Mouse (Mus musculus) limb, embryonic 14.5 days (tissue): ENCODE measurements around the gene Lasp1. TPM values are rescaled to one million over a fixed set of nuclear protein-coding genes. Genes with fewer than 3 reads are reported as not detected.

ENCODE experiments used
- ATAC-seq: fragments of 200-750 bp; cut with Nextera tagmentation; 2 replicates; pipeline ENCODE4 v1.8.0; 2017; ENCODE audit warnings: low read depth, moderate number of reproducible peaks, moderate TSS enrichment; ENCODE audit not compliant: low FRiP score
- DNase-seq: peaks from one replicate; pipeline ENCODE4 v3.0.0-alpha.2; 2015; ENCODE audit warnings: low spot score
- H3K27ac ChIP-seq: fragments of 300-500 bp; sonication (generic); replicated peaks from 2 replicates; pipeline ENCODE4 v1.5.1; 2014; ENCODE audit warnings: low read depth, mild to moderate bottlenecking, low read length, moderate library complexity, mixed read lengths
- H3K27me3 ChIP-seq: fragments of 300-500 bp; sonication (generic); 2 replicates; pipeline ENCODE4 v1.6.1; 2014; ENCODE audit warnings: low read length, mixed read lengths; ENCODE audit not compliant: control insufficient read depth, insufficient read depth
- H3K36me3 ChIP-seq: fragments of 300-500 bp; sonication (generic); 2 replicates; pipeline ENCODE4 v1.6.1; 2014; ENCODE audit warnings: mild to moderate bottlenecking, low read length, moderate library complexity, mixed read lengths; ENCODE audit not compliant: control insufficient read depth, insufficient read depth
- H3K4me1 ChIP-seq: fragments of 300-500 bp; sonication (generic); 2 replicates; pipeline ENCODE4 v1.6.1; 2014; ENCODE audit warnings: antibody characterized with exemption, low read length, mixed read lengths; ENCODE audit not compliant: control insufficient read depth, insufficient read depth
- H3K4me2 ChIP-seq: fragments of 300-500 bp; sonication (generic); replicated peaks from 2 replicates; pipeline ENCODE4 v1.6.1; 2014; ENCODE audit warnings: low read depth, mild to moderate bottlenecking, low read length, moderate library complexity; ENCODE audit not compliant: severe bottlenecking
- H3K4me3 ChIP-seq: fragments of 300-500 bp; sonication (generic); replicated peaks from 2 replicates; pipeline ENCODE4 v1.5.1; 2014; ENCODE audit warnings: low read length
- H3K9ac ChIP-seq: fragments of 300-500 bp; sonication (generic); 2 replicates; pipeline ENCODE4 v1.6.1; 2014; ENCODE audit warnings: mild to moderate bottlenecking, low read depth, low read length, moderate library complexity; ENCODE audit not compliant: severe bottlenecking
- H3K9me3 ChIP-seq: fragments of 300-500 bp; sonication (generic); 2 replicates; pipeline ENCODE4 v1.6.1; 2016; ENCODE audit warnings: low read length; ENCODE audit not compliant: control insufficient read depth
- POLR2A ChIP-seq: fragments of 200-500 bp; IDR thresholded peaks from 2 replicates; pipeline ENCODE4 v1.8.0; 2012; ENCODE audit warnings: inconsistent platforms, mild to moderate bottlenecking, moderate library complexity, borderline replicate concordance; ENCODE audit not compliant: insufficient read depth, insufficient read length; ENCODE audit errors: extremely low read depth
- WGBS: fragments of 180-500 bp; shearing (Covaris S2); extraction: QIAGEN DNeasy Blood & Tissue Kit; methylation state at CpG from one replicate; pipeline ENCODE4 v1.1.7; 2014; 5-methylcytosine and 5-hydroxymethylcytosine counted together
- polyA plus RNA-seq, 2 experiments: library from polyadenylated mRNA; depleted of rRNA in 1 of 2; stranded (reverse) in 1 of 2; unstranded in 1 of 2; fragments of >200 nt; fragmentation: Nextera tagmentation in 1 of 2; extraction: Ambion mirVana in 1 of 2; gene quantifications; 2 replicates each; pipeline versions ENCODE4 v1.2.1 to v1.2.3; 2012 to 2014

The Lasp1 gene
- polyA plus RNA-seq, 2 experiments, result 95.7 to 105 TPM

DNA sequence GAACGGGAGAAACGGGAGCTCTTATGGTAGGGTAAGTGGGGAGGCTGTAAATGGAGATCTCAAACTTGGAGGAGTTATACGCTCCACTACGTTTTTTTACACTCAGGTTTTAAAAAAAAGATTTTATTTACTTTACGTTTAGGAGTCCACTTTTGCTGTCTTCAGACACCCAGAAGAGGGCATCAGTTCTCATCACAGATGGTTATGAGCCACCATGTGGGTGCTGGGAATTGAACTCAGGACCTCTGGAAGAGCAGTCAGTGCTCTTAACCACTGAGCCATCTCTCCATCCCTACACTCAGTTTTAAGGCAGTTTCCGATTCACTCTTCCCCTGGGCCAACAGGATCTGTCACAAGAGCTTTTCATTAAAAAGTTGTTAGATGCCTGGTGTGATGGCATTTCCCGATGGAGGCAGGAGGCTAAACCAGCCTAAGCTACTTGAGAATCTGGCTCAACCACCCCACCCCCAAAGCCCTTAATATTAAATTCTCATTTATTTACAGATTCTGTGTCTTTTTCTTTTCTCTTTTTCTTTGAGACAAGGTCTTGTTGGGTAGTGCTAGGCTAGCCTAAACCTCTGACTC is 85.9 kb downstream of the Lasp1 start:
- no peaks in the 10 kb centered on the region for H3K27me3 ChIP-seq
- TF ChIP-seq POLR2A, result no peak
- ATAC-seq (no peak), DNase-seq (no peak)
- H3K36me3 ChIP-seq, result no peaks in the 10 kb centered on the region
- no peaks in the 10 kb centered on the region for H3K9me3 ChIP-seq
- peak overlapping the region; percentile 44 for H3K4me2 ChIP-seq
- no peaks in the 10 kb centered on the region for H3K4me1 ChIP-seq
- H3K4me3 ChIP-seq, result peak overlapping the region; percentile 55
- 24% methylated on average over 7 of the region's 7 CpGs for WGBS
- H3K27ac ChIP-seq, result peak overlapping the region; percentile 65
- peak overlapping the region; percentile 40 for H3K9ac ChIP-seq

DNA sequence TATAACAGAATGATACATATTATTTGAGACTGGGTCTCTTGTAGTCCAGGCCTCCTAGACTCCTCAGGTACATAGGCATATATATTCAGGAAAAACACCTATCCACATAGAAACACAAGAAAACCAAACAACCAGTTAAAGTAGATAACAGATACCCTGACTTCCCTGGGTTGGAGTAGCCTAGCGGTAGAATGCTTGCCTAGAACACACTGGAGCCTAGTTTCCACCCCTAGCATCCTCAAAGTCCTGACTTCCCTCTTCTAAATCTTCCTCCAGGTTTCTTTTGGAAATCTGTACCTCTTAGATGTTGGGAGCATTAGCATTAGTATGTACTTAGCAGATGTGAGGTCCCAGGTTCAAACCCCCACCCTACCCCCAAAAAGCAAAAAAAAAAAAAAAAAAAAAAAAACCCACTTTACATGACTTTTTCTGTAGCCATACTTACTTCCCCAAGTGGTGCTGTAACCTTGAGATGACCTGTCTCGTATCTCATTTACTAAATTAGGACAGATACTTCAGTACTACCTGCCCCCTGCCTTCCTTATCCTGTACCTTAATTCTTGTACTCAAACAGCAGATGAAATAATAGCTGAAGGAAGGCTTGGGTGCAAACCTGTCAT is 86.6 kb downstream of the Lasp1 start:
- ATAC-seq (no peak), DNase-seq (no peak)
- H3K27me3 ChIP-seq, result no peaks in the 10 kb centered on the region
- no peaks in the 10 kb centered on the region for H3K9me3 ChIP-seq
- WGBS, result 90% methylated on average over 2 of the region's 2 CpGs
- 0 out of 2 replicates have a peak overlapping the region, but pooled peaks have one; percentile 55 for H3K4me3 ChIP-seq
- no peak for TF ChIP-seq POLR2A
- H3K27ac ChIP-seq, result no peak overlapping the region
- H3K9ac ChIP-seq, result no peak overlapping the region
- no peaks in the 10 kb centered on the region for H3K4me1 ChIP-seq
- H3K4me2 ChIP-seq, result no peak overlapping the region
- no peaks in the 10 kb centered on the region for H3K36me3 ChIP-seq

Other genes starting within 250 kb of the Lasp1 start
- gene Srcin1, start 222.8 kb upstream of the Lasp1 start, polyA plus RNA-seq (2012; rRNA removed), result 4.0 and 5.1 TPM in 2 replicates
- gene Srcin1, start 222.8 kb upstream of the Lasp1 start, polyA plus RNA-seq (2014; fragmentation: Nextera tagmentation; extraction: Ambion mirVana), result 0.39 and 0.53 TPM in 2 replicates
- gene Epop, start 169.3 kb upstream of the Lasp1 start, polyA plus RNA-seq (2012; rRNA removed), result 6.6 and 9.2 TPM in 2 replicates
- gene Epop, start 169.3 kb upstream of the Lasp1 start, polyA plus RNA-seq (2014; fragmentation: Nextera tagmentation; extraction: Ambion mirVana), result 4.4 and 4.8 TPM in 2 replicates
- 28.6 and 36.0 TPM in 2 replicates for gene Mllt6, start 135.6 kb upstream of the Lasp1 start, polyA plus RNA-seq (2012; rRNA removed)
- 4.9 and 6.1 TPM in 2 replicates for gene Mllt6, start 135.6 kb upstream of the Lasp1 start, polyA plus RNA-seq (2014; fragmentation: Nextera tagmentation; extraction: Ambion mirVana)
- gene Cisd3, start 113.2 kb upstream of the Lasp1 start, polyA plus RNA-seq (2012; rRNA removed), result 11.7 and 13.3 TPM in 2 replicates
- 13.6 and 14.9 TPM in 2 replicates for gene Cisd3, start 113.2 kb upstream of the Lasp1 start, polyA plus RNA-seq (2014; fragmentation: Nextera tagmentation; extraction: Ambion mirVana)
- gene Pcgf2, start 98.5 kb upstream of the Lasp1 start, polyA plus RNA-seq (2012; rRNA removed), result 130 and 179 TPM in 2 replicates
- gene Pcgf2, start 98.5 kb upstream of the Lasp1 start, polyA plus RNA-seq (2014; fragmentation: Nextera tagmentation; extraction: Ambion mirVana), result 18.1 and 21.5 TPM in 2 replicates
- gene Psmb3, start 95.6 kb upstream of the Lasp1 start, polyA plus RNA-seq (2012; rRNA removed), result 368 and 421 TPM in 2 replicates
- 489 and 508 TPM in 2 replicates for gene Psmb3, start 95.6 kb upstream of the Lasp1 start, polyA plus RNA-seq (2014; fragmentation: Nextera tagmentation; extraction: Ambion mirVana)
- gene Pip4k2b, start 54.3 kb upstream of the Lasp1 start, polyA plus RNA-seq (2012; rRNA removed), result 34.4 and 37.4 TPM in 2 replicates
- gene Pip4k2b, start 54.3 kb upstream of the Lasp1 start, polyA plus RNA-seq (2014; fragmentation: Nextera tagmentation; extraction: Ambion mirVana), result 2.2 and 2.3 TPM in 2 replicates
- gene Cwc25, start 32.4 kb upstream of the Lasp1 start, polyA plus RNA-seq (2012; rRNA removed), result 20.6 and 22.0 TPM in 2 replicates
- 11.6 and 11.7 TPM in 2 replicates for gene Cwc25, start 32.4 kb upstream of the Lasp1 start, polyA plus RNA-seq (2014; fragmentation: Nextera tagmentation; extraction: Ambion mirVana)
- gene 1700001P01Rik, start 23.1 kb upstream of the Lasp1 start, polyA plus RNA-seq (2012; rRNA removed), result 0.34 TPM in 1 of 2 replicates, not detected in the other
- 0.35 TPM in 1 of 2 replicates, not detected in the other for gene 1700001P01Rik, start 23.1 kb upstream of the Lasp1 start, polyA plus RNA-seq (2014; fragmentation: Nextera tagmentation; extraction: Ambion mirVana)
- gene Rpl23, start 16.6 kb upstream of the Lasp1 start, polyA plus RNA-seq (2012; rRNA removed), result 456 and 903 TPM in 2 replicates
- 730 and 764 TPM in 2 replicates for gene Rpl23, start 16.6 kb upstream of the Lasp1 start, polyA plus RNA-seq (2014; fragmentation: Nextera tagmentation; extraction: Ambion mirVana)
- gene B230217C12Rik, start 41.8 kb downstream of the Lasp1 start, polyA plus RNA-seq (2012; rRNA removed), result 12.4 and 13.3 TPM in 2 replicates
- gene B230217C12Rik, start 41.8 kb downstream of the Lasp1 start, polyA plus RNA-seq (2014; fragmentation: Nextera tagmentation; extraction: Ambion mirVana), result 5.3 and 7.2 TPM in 2 replicates
- 0.58 and 1.0 TPM in 2 replicates for gene Fbxo47, start 85.2 kb downstream of the Lasp1 start, polyA plus RNA-seq (2012; rRNA removed)
- gene Fbxo47, start 85.2 kb downstream of the Lasp1 start, polyA plus RNA-seq (2014; fragmentation: Nextera tagmentation; extraction: Ambion mirVana), result 0.22 and 0.82 TPM in 2 replicates
- gene Plxdc1, start 187.4 kb downstream of the Lasp1 start, polyA plus RNA-seq (2012; rRNA removed), result 1.0 and 1.1 TPM in 2 replicates
- 1.1 and 1.7 TPM in 2 replicates for gene Plxdc1, start 187.4 kb downstream of the Lasp1 start, polyA plus RNA-seq (2014; fragmentation: Nextera tagmentation; extraction: Ambion mirVana)
- gene Arl5c, start 197.2 kb downstream of the Lasp1 start, polyA plus RNA-seq (2012; rRNA removed), result 2.4 and 2.7 TPM in 2 replicates
- gene Arl5c, start 197.2 kb downstream of the Lasp1 start, polyA plus RNA-seq (2014; fragmentation: Nextera tagmentation; extraction: Ambion mirVana), result 6.1 and 7.4 TPM in 2 replicates
- gene Cacnb1, start 224.0 kb downstream of the Lasp1 start, polyA plus RNA-seq (2012; rRNA removed), result 51.4 and 54.1 TPM in 2 replicates
- gene Cacnb1, start 224.0 kb downstream of the Lasp1 start, polyA plus RNA-seq (2014; fragmentation: Nextera tagmentation; extraction: Ambion mirVana), result 20.9 and 21.5 TPM in 2 replicates
- 1,201 and 1,869 TPM in 2 replicates for gene Rpl19, start 227.7 kb downstream of the Lasp1 start, polyA plus RNA-seq (2012; rRNA removed)
- 1,151 and 1,199 TPM in 2 replicates for gene Rpl19, start 227.7 kb downstream of the Lasp1 start, polyA plus RNA-seq (2014; fragmentation: Nextera tagmentation; extraction: Ambion mirVana)